ENCODE assay signal across 8 mouse cellular contexts in the genomic region with DNA sequence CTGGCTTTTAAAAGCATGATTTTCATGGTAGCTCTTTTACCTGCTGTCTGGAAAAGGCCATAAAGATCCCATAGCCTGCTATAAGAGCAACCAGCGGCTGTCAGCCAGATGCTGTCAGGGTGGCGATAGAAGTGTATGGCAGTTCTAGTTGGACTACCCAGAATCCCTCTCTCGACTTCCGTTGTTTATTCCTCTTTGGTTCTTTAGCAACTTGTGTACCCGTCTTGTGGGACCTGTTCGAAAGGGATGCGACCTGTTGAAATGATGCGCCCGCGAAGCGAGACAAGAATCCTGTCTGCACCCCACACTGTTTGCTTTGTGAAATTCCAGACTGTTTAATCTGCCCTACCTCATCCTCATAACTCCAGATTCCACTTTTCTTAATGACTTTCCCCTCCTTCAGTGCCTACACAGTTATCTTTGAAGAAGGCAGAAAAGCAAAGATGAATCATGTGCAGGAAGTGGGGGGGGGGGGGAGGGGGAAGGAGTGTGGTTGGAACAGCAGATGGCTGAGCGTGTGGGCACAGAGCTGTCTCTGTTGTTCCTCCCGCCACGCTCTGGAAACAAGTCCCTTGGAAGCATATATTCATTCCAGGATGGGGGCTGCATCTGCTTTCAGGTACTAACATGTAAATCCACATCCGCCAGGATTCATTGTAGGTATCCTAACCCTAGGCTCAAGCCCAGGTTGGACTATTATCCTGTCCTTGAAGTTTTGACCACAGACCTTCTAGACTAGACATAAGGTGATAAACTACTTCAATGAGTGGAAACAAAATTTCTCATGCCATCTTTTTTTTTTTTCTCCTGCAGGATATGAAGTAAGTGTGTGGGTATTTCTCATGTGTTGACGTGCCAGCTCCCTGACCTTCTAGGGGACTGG. TPM values are rescaled to one million over a fixed set of nuclear protein-coding genes. Genes with fewer than 3 reads are reported as not detected.
DNase-seq lines count a peak whose midpoint lies in the region; ATAC-seq and TF ChIP-seq lines count a peak whose summit lies in the region.

No protein-coding gene starts in this region.

- no peak for TF ChIP-seq POLR2A in brain, embryonic 14.5 days (IDR thresholded peaks at IDR 0.05; ENCODE audit: borderline replicate concordance, extremely low read depth, insufficient read depth, insufficient read length, poor library complexity, severe bottlenecking)

- TF ChIP-seq CTCF in gastrocnemius, adult 2 months (IDR thresholded peaks at IDR 0.05): no peak
- TF ChIP-seq CTCF in brain, embryonic 14.5 days (IDR thresholded peaks at IDR 0.05; ENCODE audit: borderline replicate concordance, extremely low read depth, insufficient read depth, insufficient read length): no peak

- ATAC-seq in erythroid progenitor cell, adult 5-6 weeks (replicated peaks; ENCODE audit: low FRiP score, poor library complexity, severe bottlenecking): no peak

- DNase-seq in gastrocnemius, adult 2 months: no peak
- no peak for DNase-seq in gastrocnemius, postnatal 4 days (ENCODE audit: low spot score in 2 of 2)
- DNase-seq in B cell, adult 2 months: peak; percentile 41 to 43
- DNase-seq in brain, embryonic 14.5 days (ENCODE audit: low read depth): peak; percentile 59
- DNase-seq in left cerebral cortex, postnatal 25 days (ENCODE audit: low spot score in 2 of 2): peak; percentile 79 to 88
- peak; percentile 20 for DNase-seq in retina, embryonic 14.5 days (ENCODE audit: low spot score)
- DNase-seq in urinary bladder, postnatal 25 days (ENCODE audit: low spot score): no peak

- H3K4me3 ChIP-seq in gastrocnemius, adult 2 months: no peak overlapping the region

- H3K27ac ChIP-seq in gastrocnemius, adult 2 months: peak overlapping the region; percentile 49

- intact Hi-C loops in gastrocnemius, adult 2 months (cut with DNase I): no loop called here
- intact Hi-C loops in left cerebral cortex, postnatal 25 days (cut with DNase I): loop anchor here (1.0 to 5.0 kb wide), 2 partner anchors 19 to 70 kb away; no protein-coding TSS in a partner anchor

RNA-seq across cellular contexts. Expression of gene Dusp6, which starts 21.0 kb away (rescaled TPM):
- 10 to 100 TPM; 12.8 TPM for total RNA-seq in gastrocnemius, adult 2 months (2021)
- 10 to 100 TPM; 58.5 to 63.1 TPM for total RNA-seq in gastrocnemius, postnatal 4 days (2021)
- 31.8 and 35.9 TPM in 2 replicates for polyA plus RNA-seq in brain, embryonic 14.5 days (2012; rRNA removed)
- total RNA-seq in left cerebral cortex, postnatal 25 days (2021): 100 to 1,000 TPM; 108 to 109 TPM
- 8.4 and 27.0 TPM in 2 replicates for total RNA-seq in erythroid progenitor cell, adult 5-6 weeks (2015; ENCODE audit: low replicate concordance)
- 5.5 and 6.5 TPM in 2 replicates for total RNA-seq in erythroid progenitor cell, adult 5-6 weeks (2017; ENCODE audit: low replicate concordance)

Comparison
In these comparisons a context has a peak if more than half of its experiments do, and no peak if none do; other contexts are left out.
1. DNase-seq: peak in B cell, adult 2 months (2 of 2), brain, embryonic 14.5 days (single experiment), left cerebral cortex, postnatal 25 days (2 of 2) and retina, embryonic 14.5 days (single experiment); none in gastrocnemius, adult 2 months (single experiment), gastrocnemius, postnatal 4 days (0 of 2) and urinary bladder, postnatal 25 days (single experiment).